Mouse (Mus musculus) testis, adult 2 months (tissue): ENCODE measurements around the gene Manba. TPM values are rescaled to one million over a fixed set of nuclear protein-coding genes. Genes with fewer than 3 reads are reported as not detected.

ENCODE experiments used
- H3K27ac ChIP-seq: fragments of 200-500 bp; 2 replicates; pipeline ENCODE4 v1.5.1; 2012; ENCODE audit warnings: low read depth, low read length; ENCODE audit not compliant: control insufficient read depth, insufficient read depth
- H3K27me3 ChIP-seq: fragments of 200-500 bp; 2 replicates; pipeline ENCODE4 v1.6.1; 2012; ENCODE audit warnings: mild to moderate bottlenecking, low read length, moderate library complexity; ENCODE audit not compliant: control insufficient read depth, insufficient read depth
- H3K36me3 ChIP-seq: fragments of 200-500 bp; 2 replicates; pipeline ENCODE4 v1.6.1; 2012; ENCODE audit warnings: mild to moderate bottlenecking, low read length; ENCODE audit not compliant: control insufficient read depth, insufficient read depth
- H3K4me1 ChIP-seq: fragments of 200-500 bp; 2 replicates; pipeline ENCODE4 v1.6.1; 2012; ENCODE audit warnings: low read length; ENCODE audit not compliant: control insufficient read depth, insufficient read depth
- H3K4me3 ChIP-seq: fragments of 200-500 bp; 2 replicates; pipeline ENCODE4 v1.5.1; 2012; ENCODE audit warnings: low read depth, mild to moderate bottlenecking, low read length, moderate library complexity, mixed read lengths; ENCODE audit not compliant: control insufficient read depth
- CTCF ChIP-seq: fragments of 200-500 bp; IDR thresholded peaks from 2 replicates; pipeline ENCODE4 v1.5.1; 2012; ENCODE audit warnings: low read depth, mild to moderate bottlenecking, inconsistent platforms, low read length, moderate library complexity; ENCODE audit not compliant: control insufficient read depth, insufficient read depth, insufficient replicate concordance
- POLR2A ChIP-seq: fragments of 200-500 bp; IDR thresholded peaks from 2 replicates; pipeline ENCODE4 v1.6.1; 2012; ENCODE audit warnings: low read depth, mild to moderate bottlenecking, inconsistent platforms, low read length, moderate library complexity; ENCODE audit not compliant: control insufficient read depth
- polyA plus RNA-seq: library from polyadenylated mRNA; depleted of rRNA; stranded (reverse); fragments of >200 nt; gene quantifications from 2 replicates; pipeline ENCODE4 v1.2.3, GENCODE M21; 2012

The Manba gene
- polyA plus RNA-seq, 1 experiment = 8.5 TPM

GRCm38 (mm10) chr3:135505369-135505909, 20.0 kb downstream of the Manba start:
- Histone ChIP-seq H3K4me1 (peaks cover 7% of the 10 kb centered on the region), H3K36me3 (no peaks in the 10 kb centered on the region), H3K4me3 (peak overlapping the region; percentile 80), H3K27ac (no peak overlapping the region), H3K27me3 (no peaks in the 10 kb centered on the region)
- TF ChIP-seq POLR2A (no peak), CTCF (peak; percentile 90)

- H3K4me3 ChIP-seq = peak overlapping the region; percentile 80
Measured at GRCm38 (mm10) chr3:135505916-135506482, 20.6 kb downstream of the Manba start.

GRCm38 (mm10) chr3:135507506-135507905, 22.1 kb downstream of the Manba start:
- TF ChIP-seq CTCF (no peak), POLR2A (no peak)
- no peak overlapping the region for H3K27ac ChIP-seq

More at GRCm38 (mm10) chr3:135505916-135506482, 20.6 kb downstream of the Manba start:
- no peak for TF ChIP-seq CTCF
- TF ChIP-seq POLR2A = no peak
- no peak overlapping the region for H3K27ac ChIP-seq
- no peaks in the 10 kb centered on the region for H3K36me3 ChIP-seq
- peaks cover 7% of the 10 kb centered on the region for H3K4me1 ChIP-seq
- no peaks in the 10 kb centered on the region for H3K27me3 ChIP-seq

GRCm38 (mm10) chr3:135508191-135508590, 22.8 kb downstream of the Manba start:
- H3K4me3 ChIP-seq = no peak overlapping the region

More at GRCm38 (mm10) chr3:135507506-135507905, 22.1 kb downstream of the Manba start:
- H3K4me1 ChIP-seq = peaks cover 7% of the 10 kb centered on the region
- no peaks in the 10 kb centered on the region for H3K36me3 ChIP-seq
- no peak overlapping the region for H3K4me3 ChIP-seq
- H3K27me3 ChIP-seq = no peaks in the 10 kb centered on the region

GRCm38 (mm10) chr3:135510372-135510771, 25.0 kb downstream of the Manba start:
- H3K4me1 ChIP-seq = peaks cover 5% of the 10 kb centered on the region
- no peak overlapping the region for H3K4me3 ChIP-seq
- H3K27ac ChIP-seq = no peak overlapping the region
- H3K27me3 ChIP-seq = no peaks in the 10 kb centered on the region
- H3K36me3 ChIP-seq = no peaks in the 10 kb centered on the region
- no peak for TF ChIP-seq CTCF
- TF ChIP-seq POLR2A = no peak

More at GRCm38 (mm10) chr3:135508191-135508590, 22.8 kb downstream of the Manba start:
- Histone ChIP-seq H3K27ac (no peak overlapping the region), H3K27me3 (no peaks in the 10 kb centered on the region), H3K36me3 (no peaks in the 10 kb centered on the region), H3K4me1 (peaks cover 7% of the 10 kb centered on the region)
- TF ChIP-seq CTCF (no peak), POLR2A (no peak)

GRCm38 (mm10) chr3:135511683-135512082, 26.3 kb downstream of the Manba start:
- no peak overlapping the region for H3K4me3 ChIP-seq
- no peaks in the 10 kb centered on the region for H3K27me3 ChIP-seq
- H3K4me1 ChIP-seq = no peaks in the 10 kb centered on the region
- H3K27ac ChIP-seq = no peak overlapping the region; the same call in 1 of the 2 replicates
- no peaks in the 10 kb centered on the region for H3K36me3 ChIP-seq
- no peak for TF ChIP-seq POLR2A
- TF ChIP-seq CTCF = 0 out of 2 replicates have a peak, but pooled peaks have one; percentile 9

GRCm38 (mm10) chr3:135513270-135513669, 27.9 kb downstream of the Manba start:
- Histone ChIP-seq H3K36me3 (no peaks in the 10 kb centered on the region), H3K27ac (no peak overlapping the region), H3K27me3 (no peaks in the 10 kb centered on the region), H3K4me3 (peak overlapping the region; percentile 68), H3K4me1 (no peaks in the 10 kb centered on the region)
- no peak for TF ChIP-seq POLR2A
- TF ChIP-seq CTCF = no peak
